Mouse (Mus musculus) forebrain, embryonic 13.5 days (tissue): ENCODE data around the gene Gsk3a. TPM values are rescaled to one million over a fixed set of nuclear protein-coding genes. Genes with fewer than 3 reads are reported as not detected.
"Not testable (repeated sequence)": the region's sequence is repeated elsewhere in the genome, so short reads cannot be mapped to it uniquely, and the experiment has no call there.

Source experiments
- ATAC-seq: fragments of 200-750 bp; cut with Nextera tagmentation; 2 replicates; pipeline ENCODE4 v1.8.0; 2017
- H3K27ac ChIP-seq: fragments of 300-500 bp; sonication (generic); 2 replicates; pipeline ENCODE4 v1.5.1; 2015; ENCODE audit warnings: inconsistent platforms, mild to moderate bottlenecking, moderate library complexity
- H3K27me3 ChIP-seq: fragments of 300-500 bp; sonication (generic); 2 replicates; pipeline ENCODE4 v1.6.1; 2015; ENCODE audit warnings: mild to moderate bottlenecking, inconsistent platforms
- H3K36me3 ChIP-seq: fragments of 300-500 bp; sonication (generic); 2 replicates; pipeline ENCODE4 v1.6.1; 2015; ENCODE audit warnings: mild to moderate bottlenecking, inconsistent platforms; ENCODE audit not compliant: poor library complexity, severe bottlenecking
- H3K4me1 ChIP-seq: fragments of 300-500 bp; sonication (generic); 2 replicates; pipeline ENCODE4 v1.6.1; 2015; ENCODE audit warnings: inconsistent platforms
- H3K4me2 ChIP-seq: fragments of 300-500 bp; sonication (generic); 2 replicates; pipeline ENCODE4 v1.6.1; 2015; ENCODE audit warnings: inconsistent platforms, mild to moderate bottlenecking, moderate library complexity
- H3K4me3 ChIP-seq: fragments of 300-500 bp; sonication (generic); 2 replicates; pipeline ENCODE4 v1.5.1; 2015; ENCODE audit warnings: mild to moderate bottlenecking, inconsistent platforms
- H3K9ac ChIP-seq: fragments of 300-500 bp; sonication (generic); 2 replicates; pipeline ENCODE4 v1.6.1; 2015; ENCODE audit warnings: mild to moderate bottlenecking, inconsistent platforms
- H3K9me3 ChIP-seq: fragments of 300-500 bp; sonication (generic); replicated peaks from 2 replicates; pipeline ENCODE4 v1.6.1; 2016; ENCODE audit warnings: inconsistent platforms
- WGBS: fragments of 180-500 bp; shearing (Covaris S2); methylation state at CpG from one replicate; pipeline ENCODE4 v1.1.7; 2015; 5-methylcytosine and 5-hydroxymethylcytosine counted together
- polyA plus RNA-seq: library from polyadenylated mRNA; unstranded; fragments of >200 nt; fragmentation: Nextera tagmentation; extraction: Ambion mirVana; gene quantifications from 2 replicates; pipeline ENCODE4 v1.2.1, GENCODE M21; 2015

The Gsk3a gene
- polyA plus RNA-seq, 1 experiment from 2014 or later = 11.2 TPM

DNA sequence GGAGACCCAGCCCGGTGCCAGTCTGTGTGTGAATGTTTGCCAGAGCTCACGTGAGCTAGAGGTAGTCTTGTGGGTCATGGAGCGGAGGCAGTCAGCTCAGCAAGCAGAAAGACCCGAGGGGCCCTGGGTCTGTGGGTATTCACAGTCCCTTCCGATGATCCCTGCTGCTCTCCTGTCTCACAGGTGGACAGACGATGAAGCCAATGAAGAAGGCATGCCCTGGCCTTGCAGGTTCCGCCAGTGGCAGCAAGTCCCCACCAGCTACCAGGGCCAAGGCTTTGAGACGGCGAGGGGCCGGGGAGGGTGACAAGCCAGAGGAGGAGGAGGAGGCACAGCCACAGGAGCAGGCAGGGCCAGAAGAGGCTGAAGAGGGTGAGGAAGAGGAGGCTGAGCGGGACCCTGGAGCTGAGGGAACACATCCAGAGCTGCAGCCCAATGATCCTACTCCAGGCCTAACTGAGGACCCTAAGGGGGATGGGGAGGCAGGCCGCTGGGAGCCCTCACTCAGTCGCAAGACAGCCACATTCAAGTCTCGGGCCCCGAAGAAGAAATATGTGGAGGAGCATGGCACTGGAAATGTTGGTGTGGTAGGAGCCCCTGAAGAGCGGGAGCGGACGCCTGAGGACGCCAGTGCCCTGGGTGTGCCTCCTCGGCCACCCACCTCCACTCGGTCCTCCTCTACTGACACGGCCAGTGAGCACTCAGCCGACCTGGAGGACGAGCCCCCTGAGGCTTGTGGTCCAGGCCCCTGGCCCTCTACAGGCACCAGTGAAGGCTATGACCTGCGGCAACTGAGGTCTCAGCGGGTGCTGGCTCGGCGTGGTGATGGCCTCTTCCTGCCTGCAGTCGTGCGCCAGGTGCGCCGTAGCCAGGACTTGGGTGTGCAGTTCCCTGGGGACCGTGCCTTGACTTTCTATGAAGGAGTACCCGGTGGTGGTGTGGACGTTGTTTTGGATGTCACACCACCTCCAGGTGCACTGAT lies 33.3 kb upstream of the Gsk3a start:
- WGBS = 91% methylated on average over 35 of the region's 35 CpGs
- no peak overlapping the region for H3K4me2 ChIP-seq

GRCm38 (mm10) chr7:25269545-25270271 lies 32.1 kb upstream of the Gsk3a start:
- no peak for ATAC-seq
- H3K4me1 ChIP-seq = peaks cover 41% of the 10 kb centered on the region
- peak overlapping the region; percentile 82 for H3K9ac ChIP-seq
- peak overlapping the region; percentile 74 for H3K4me3 ChIP-seq
- no peaks in the 10 kb centered on the region for H3K27me3 ChIP-seq
- H3K9me3 ChIP-seq = no peaks in the 10 kb centered on the region
- 88% methylated on average over 8 of the region's 8 CpGs for WGBS
- no peak overlapping the region for H3K27ac ChIP-seq
- peak overlapping the region; percentile 85 for H3K4me2 ChIP-seq
- peaks cover 38% of the 10 kb centered on the region for H3K36me3 ChIP-seq

More for the DNA sequence above, 33.3 kb upstream of the Gsk3a start:
- H3K27ac ChIP-seq = no peak overlapping the region
- H3K4me1 ChIP-seq = peaks cover 52% of the 10 kb centered on the region
- peaks cover 43% of the 10 kb centered on the region for H3K36me3 ChIP-seq
- peak overlapping the region; percentile 82; the same call in 1 of the 2 replicates for H3K9ac ChIP-seq
- no peaks in the 10 kb centered on the region for H3K27me3 ChIP-seq
- no peaks in the 10 kb centered on the region for H3K9me3 ChIP-seq
- no peak for ATAC-seq
- H3K4me3 ChIP-seq = no peak overlapping the region

- ATAC-seq = no peak
- WGBS = 51% methylated on average over 4 of the region's 4 CpGs
- H3K4me1 ChIP-seq = peaks cover 35% of the 10 kb centered on the region
- peak overlapping the region; percentile 78; the same call in 1 of the 2 replicates for H3K27ac ChIP-seq
- peak overlapping the region; percentile 74 for H3K4me3 ChIP-seq
- H3K36me3 ChIP-seq = peaks cover 36% of the 10 kb centered on the region
- no peaks in the 10 kb centered on the region for H3K27me3 ChIP-seq
- peak overlapping the region; percentile 82 for H3K9ac ChIP-seq
- H3K4me2 ChIP-seq = peak overlapping the region; percentile 85
- H3K9me3 ChIP-seq = no peaks in the 10 kb centered on the region
These were observed 31.4 kb upstream of the Gsk3a start for GRCm38 (mm10) chr7:25269029-25269428.

GRCm38 (mm10) chr7:25268588-25268987 lies 30.9 kb upstream of the Gsk3a start:
- H3K27me3 ChIP-seq = no peaks in the 10 kb centered on the region
- H3K4me2 ChIP-seq = peak overlapping the region; percentile 85
- no peak for ATAC-seq
- peaks cover 31% of the 10 kb centered on the region for H3K4me1 ChIP-seq
- no peaks in the 10 kb centered on the region for H3K9me3 ChIP-seq
- 5% methylated on average over 7 of the region's 7 CpGs for WGBS
- peaks cover 31% of the 10 kb centered on the region for H3K36me3 ChIP-seq
- H3K27ac ChIP-seq = peak overlapping the region; percentile 78
- peak overlapping the region; percentile 82 for H3K9ac ChIP-seq
- peak overlapping the region; percentile 74 for H3K4me3 ChIP-seq

GRCm38 (mm10) chr7:25267751-25268463 lies 30.3 kb upstream of the Gsk3a start:
- Histone ChIP-seq H3K4me3 (peak overlapping the region; percentile 74), H3K9ac (peak overlapping the region; percentile 82), H3K4me2 (peak overlapping the region; percentile 85), H3K4me1 (peaks cover 26% of the 10 kb centered on the region), H3K27ac (peak overlapping the region; percentile 78), H3K36me3 (peaks cover 25% of the 10 kb centered on the region), H3K27me3 (no peaks in the 10 kb centered on the region), H3K9me3 (no peaks in the 10 kb centered on the region)
- ATAC-seq = peak; percentile 97
- WGBS = under 1% methylated on average over 33 of the region's 33 CpGs

DNA sequence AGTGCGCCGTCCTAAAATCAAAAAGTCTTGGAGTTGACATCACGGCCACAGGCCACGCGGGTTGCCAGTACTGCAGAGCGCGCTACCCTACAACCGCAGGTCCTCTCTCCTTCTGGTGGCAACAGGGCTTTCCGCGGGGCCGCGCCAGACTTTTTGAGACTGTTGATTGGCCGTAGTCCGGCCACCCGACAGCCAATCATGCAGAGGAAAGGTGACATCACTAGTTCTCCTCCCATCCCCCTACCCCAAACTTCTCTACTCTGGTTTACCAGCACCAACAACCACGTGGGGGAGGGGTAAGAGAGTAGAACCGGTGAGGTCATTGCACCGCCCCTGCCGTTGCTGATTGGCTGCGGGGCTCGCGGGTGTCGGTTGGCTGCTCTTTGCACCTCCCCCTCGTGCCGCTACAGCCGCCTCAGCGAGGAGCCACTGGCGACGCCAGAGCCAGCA lies 29.7 kb upstream of the Gsk3a start, which contains the start of gene Cic:
Cic (plus strand) TSS at position 404 of the 450 bp plus-strand sequence.
- peak within 1 kb of the TSS; percentile 78 for H3K27ac ChIP-seq
- H3K4me3 ChIP-seq = peak within 1 kb of the TSS; percentile 74
- peaks cover 19% of the 10 kb centered on the region for H3K36me3 ChIP-seq
- H3K4me2 ChIP-seq = peak within 1 kb of the TSS; percentile 85
- H3K4me1 ChIP-seq = peaks cover 26% of the 10 kb centered on the region
- H3K27me3 ChIP-seq = no peaks in the 10 kb centered on the region
- no peaks in the 10 kb centered on the region for H3K9me3 ChIP-seq
- under 1% methylated on average over 29 of the region's 29 CpGs for WGBS
- H3K9ac ChIP-seq = peak within 1 kb of the TSS; percentile 82
- peak; percentile 84 for ATAC-seq

DNA sequence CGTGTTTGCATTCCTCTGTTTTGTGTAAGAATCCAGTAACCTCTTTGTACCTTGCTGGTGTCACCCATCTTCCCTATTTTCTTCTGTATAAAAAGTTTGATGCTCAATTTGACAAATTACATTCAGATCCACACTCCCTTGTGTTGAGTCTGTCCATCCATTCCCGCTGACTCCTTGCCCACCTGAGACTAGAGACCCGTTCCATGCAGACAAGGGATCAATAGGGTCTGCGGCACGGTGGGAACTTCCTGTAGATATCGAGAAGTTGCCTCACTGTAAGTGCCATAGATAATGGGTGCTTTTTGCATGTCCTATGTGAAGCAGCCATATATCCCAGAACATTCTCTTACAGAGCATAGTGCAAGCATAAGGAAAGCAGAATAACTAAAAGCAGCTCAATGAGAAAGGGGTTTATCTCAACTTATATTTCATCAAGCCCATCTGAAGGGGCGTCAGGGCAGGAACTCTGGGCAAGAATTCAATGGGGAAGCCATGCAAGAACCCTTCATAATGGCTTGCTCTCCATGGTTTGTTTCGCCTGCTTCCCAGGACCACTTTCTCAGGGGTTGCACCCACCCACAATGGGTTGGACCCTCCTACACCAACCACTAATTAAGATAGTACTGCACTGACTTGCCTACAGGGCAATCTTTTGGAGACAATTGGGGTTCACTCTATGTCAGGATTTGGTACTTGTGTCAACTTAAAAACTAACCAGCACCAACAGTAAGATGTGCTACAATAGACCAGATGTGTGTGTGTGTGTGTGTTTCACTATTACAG lies 28.7 kb upstream of the Gsk3a start:
- H3K4me3 ChIP-seq = 0 out of 2 replicates have a peak overlapping the region, but pooled peaks have one; percentile 74
- no peak overlapping the region for H3K9ac ChIP-seq
- no peak for ATAC-seq
- H3K27me3 ChIP-seq = no peaks in the 10 kb centered on the region
- no peak overlapping the region for H3K27ac ChIP-seq
- WGBS = 89% methylated on average over 8 of the region's 8 CpGs
- H3K4me1 ChIP-seq = peaks cover 26% of the 10 kb centered on the region
- H3K9me3 ChIP-seq = no peaks in the 10 kb centered on the region
- peaks cover 9% of the 10 kb centered on the region for H3K36me3 ChIP-seq
- peak overlapping the region; percentile 60 for H3K4me2 ChIP-seq

GRCm38 (mm10) chr7:25265743-25266142 lies 28.1 kb upstream of the Gsk3a start:
- not testable (repeated sequence) for ATAC-seq
- 92% methylated on average over 5 of the region's 5 CpGs for WGBS

DNA sequence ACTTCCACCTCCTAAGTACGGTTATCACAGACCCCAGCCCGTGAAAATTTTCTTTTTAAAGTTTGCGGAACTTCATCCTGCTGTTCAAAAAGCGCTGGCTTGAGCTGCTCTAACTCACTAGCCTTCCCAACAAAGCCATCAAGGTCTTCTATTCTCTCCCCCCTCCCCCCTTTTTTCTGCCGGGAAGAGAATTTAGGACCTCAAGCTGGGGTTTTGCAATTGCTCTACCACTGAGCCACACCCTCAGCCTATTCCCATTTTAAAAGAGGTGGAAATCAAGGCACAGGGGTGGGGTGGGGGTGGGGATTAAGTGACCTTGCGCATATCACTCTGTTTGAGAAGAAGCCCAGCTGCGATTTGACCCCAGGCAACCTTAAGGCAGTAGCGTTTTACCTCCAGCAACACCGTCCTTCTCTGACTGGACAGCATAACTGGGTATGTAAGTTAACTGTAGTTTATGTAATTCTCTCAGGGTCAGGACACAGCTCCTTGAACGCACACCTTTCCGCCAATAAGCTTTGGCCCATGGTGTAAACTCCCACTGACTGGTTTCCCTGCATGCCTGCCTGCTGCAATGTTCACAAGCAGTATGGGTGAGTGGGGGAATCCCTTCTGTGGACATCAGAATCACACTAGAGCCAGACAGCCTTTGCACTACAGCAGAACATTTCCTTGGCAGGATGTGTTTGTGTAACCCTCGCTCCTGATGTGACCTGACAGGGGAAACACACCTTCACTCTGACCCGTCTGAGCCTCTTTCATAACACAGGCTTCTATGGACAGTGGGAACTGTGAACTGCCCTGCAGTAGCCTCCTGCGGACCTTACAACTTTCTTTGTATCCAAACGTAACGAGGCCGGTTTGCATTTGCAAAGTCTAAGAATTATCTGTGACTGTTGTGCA lies 26.6 kb upstream of the Gsk3a start:
- no peak overlapping the region for H3K4me2 ChIP-seq
- 23% methylated on average over 17 of the region's 17 CpGs for WGBS
- no peaks in the 10 kb centered on the region for H3K27me3 ChIP-seq
- no peak overlapping the region for H3K4me3 ChIP-seq
- no peaks in the 10 kb centered on the region for H3K9me3 ChIP-seq
- no peak overlapping the region for H3K9ac ChIP-seq
- H3K27ac ChIP-seq = no peak overlapping the region
- peaks cover 12% of the 10 kb centered on the region for H3K4me1 ChIP-seq
- ATAC-seq = no peak
- H3K36me3 ChIP-seq = no peaks in the 10 kb centered on the region

More at GRCm38 (mm10) chr7:25265743-25266142, 28.1 kb upstream of the Gsk3a start:
- H3K4me2 ChIP-seq, H3K9ac ChIP-seq, H3K9me3 ChIP-seq, H3K27me3 ChIP-seq, H3K27ac ChIP-seq, H3K36me3 ChIP-seq, H3K4me3 ChIP-seq: not testable (repeated sequence)
- peaks cover 26% of the 10 kb centered on the region for H3K4me1 ChIP-seq

DNA sequence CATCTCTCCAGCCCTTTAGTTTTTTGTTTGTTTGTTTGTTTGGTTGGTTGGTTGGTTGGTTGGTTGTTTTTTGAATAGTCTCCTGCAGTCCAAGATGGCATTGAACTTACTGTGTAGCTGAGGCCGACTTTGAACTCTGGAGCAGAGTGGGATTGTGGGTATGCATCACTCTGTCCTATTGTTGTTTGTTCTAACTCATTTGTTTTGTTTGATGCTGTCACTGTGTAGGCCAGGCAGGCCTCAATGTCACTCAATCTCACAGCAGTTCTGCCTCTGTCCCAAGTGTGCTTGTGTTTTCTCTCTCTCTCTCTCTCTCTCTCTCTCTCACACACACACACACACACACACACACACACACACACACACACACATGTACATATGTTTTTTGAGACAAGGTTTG lies 24.2 kb upstream of the Gsk3a start:
- Histone ChIP-seq H3K4me2 (no peak overlapping the region), H3K4me3 (no peak overlapping the region), H3K27ac (no peak overlapping the region), H3K4me1 (peaks cover 4% of the 10 kb centered on the region; the same call in 1 of the 2 replicates), H3K36me3 (no peaks in the 10 kb centered on the region), H3K9ac (no peak overlapping the region), H3K9me3 (no peaks in the 10 kb centered on the region), H3K27me3 (no peaks in the 10 kb centered on the region)
- no peak for ATAC-seq
- 81% methylated on average over 1 of the region's 1 CpGs for WGBS
